Mouse (Mus musculus): ENCODE results near the gene Serpine1. TPM values are rescaled to one million over a fixed set of nuclear protein-coding genes. Genes with fewer than 3 reads are reported as not detected.

Serpine1 gene
- polyA plus RNA-seq, 1 experiment from 2014 or later, result not detected

GRCm38 (mm10) chr5:137029273-137029585, 42.8 kb downstream of the Serpine1 start:
- DNase-seq (ENCODE audit: low spot score), result no peak
- ATAC-seq (ENCODE audit: insufficient read depth, low FRiP score, low TSS enrichment), result no peak
- H3K4me1 ChIP-seq (ENCODE audit: control insufficient read depth, insufficient read depth, low read length), result peaks cover 16% of the 10 kb centered on the region
- H3K4me3 ChIP-seq (ENCODE audit: low read depth, low read length), result 0 out of 2 replicates have a peak overlapping the region, but pooled peaks have one; percentile 19
- H3K9me3 ChIP-seq (ENCODE audit: control insufficient read depth, low read length), result no peaks in the 10 kb centered on the region
- WGBS, result 2% methylated on average over 8 of the region's 8 CpGs
- H3K4me2 ChIP-seq (ENCODE audit: low read depth), result peak overlapping the region; percentile 52; the same call in 1 of the 2 replicates
- H3K27me3 ChIP-seq (ENCODE audit: control insufficient read depth, insufficient read depth, low read length), result peaks cover 74% of the 10 kb centered on the region
- no peak overlapping the region for H3K27ac ChIP-seq (ENCODE audit: low read depth, low read length)
- H3K9ac ChIP-seq (ENCODE audit: low read length), result no peak overlapping the region
- no peaks in the 10 kb centered on the region for H3K36me3 ChIP-seq (ENCODE audit: control insufficient read depth, insufficient read depth, low read length)

GRCm38 (mm10) chr5:137028561-137029272, 43.4 kb downstream of the Serpine1 start:
- Histone ChIP-seq H3K27ac (ENCODE audit: low read depth, low read length) (no peak overlapping the region), H3K4me1 (ENCODE audit: control insufficient read depth, insufficient read depth, low read length) (peaks cover 16% of the 10 kb centered on the region), H3K36me3 (ENCODE audit: control insufficient read depth, insufficient read depth, low read length) (no peaks in the 10 kb centered on the region), H3K4me3 (ENCODE audit: low read depth, low read length) (no peak overlapping the region), H3K9ac (ENCODE audit: low read length) (no peak overlapping the region), H3K9me3 (ENCODE audit: control insufficient read depth, low read length) (no peaks in the 10 kb centered on the region), H3K4me2 (ENCODE audit: low read depth) (peak overlapping the region; percentile 52; the same call in 1 of the 2 replicates), H3K27me3 (ENCODE audit: control insufficient read depth, insufficient read depth, low read length) (peaks cover 76% of the 10 kb centered on the region)
- ATAC-seq (ENCODE audit: insufficient read depth, low FRiP score, low TSS enrichment) (no peak), DNase-seq (ENCODE audit: low spot score) (no peak)
- WGBS, result 4% methylated on average over 25 of the region's 29 CpGs

- Histone ChIP-seq H3K36me3 (ENCODE audit: control insufficient read depth, insufficient read depth, low read length) (no peaks in the 10 kb centered on the region), H3K4me1 (ENCODE audit: control insufficient read depth, insufficient read depth, low read length) (peaks cover 5% of the 10 kb centered on the region), H3K9ac (ENCODE audit: low read length) (no peak within 1 kb of the TSS), H3K27ac (ENCODE audit: low read depth, low read length) (no peak within 1 kb of the TSS), H3K9me3 (ENCODE audit: control insufficient read depth, low read length) (no peaks in the 10 kb centered on the region), H3K4me3 (ENCODE audit: low read depth, low read length) (no peak within 1 kb of the TSS), H3K27me3 (ENCODE audit: control insufficient read depth, insufficient read depth, low read length) (peaks cover 62% of the 10 kb centered on the region), H3K4me2 (ENCODE audit: low read depth) (no peak within 1 kb of the TSS; the same call in 1 of the 2 replicates)
- DNase-seq (ENCODE audit: low spot score), result no peak
- ATAC-seq (ENCODE audit: insufficient read depth, low FRiP score, low TSS enrichment), result no peak
- 22% methylated on average over 4 of the region's 4 CpGs for WGBS
Measured at GRCm38 (mm10) chr5:137026092-137026491, 46.0 kb downstream of the Serpine1 start, which contains the start of gene Vgf. Vgf (plus strand) TSS chr5:137026392.

- ATAC-seq (ENCODE audit: insufficient read depth, low FRiP score, low TSS enrichment), result no peak
- no peaks in the 10 kb centered on the region for H3K9me3 ChIP-seq (ENCODE audit: control insufficient read depth, low read length)
- H3K36me3 ChIP-seq (ENCODE audit: control insufficient read depth, insufficient read depth, low read length), result no peaks in the 10 kb centered on the region
- no peak overlapping the region for H3K27ac ChIP-seq (ENCODE audit: low read depth, low read length)
- no peak overlapping the region for H3K4me3 ChIP-seq (ENCODE audit: low read depth, low read length)
- H3K4me2 ChIP-seq (ENCODE audit: low read depth), result no peak overlapping the region; the same call in 1 of the 2 replicates
- 0% methylated on average over 23 of the region's 23 CpGs for WGBS
- H3K4me1 ChIP-seq (ENCODE audit: control insufficient read depth, insufficient read depth, low read length), result no peaks in the 10 kb centered on the region
- H3K27me3 ChIP-seq (ENCODE audit: control insufficient read depth, insufficient read depth, low read length), result peaks cover 52% of the 10 kb centered on the region
- H3K9ac ChIP-seq (ENCODE audit: low read length), result no peak overlapping the region
- DNase-seq (ENCODE audit: low spot score), result peak; percentile 81
Measured at GRCm38 (mm10) chr5:137025132-137025531, 46.9 kb downstream of the Serpine1 start.

GRCm38 (mm10) chr5:137024318-137024717, 47.8 kb downstream of the Serpine1 start:
- H3K36me3 ChIP-seq (ENCODE audit: control insufficient read depth, insufficient read depth, low read length), result no peaks in the 10 kb centered on the region
- 46% methylated on average over 3 of the region's 3 CpGs for WGBS
- H3K4me2 ChIP-seq (ENCODE audit: low read depth), result no peak overlapping the region
- H3K9me3 ChIP-seq (ENCODE audit: control insufficient read depth, low read length), result no peaks in the 10 kb centered on the region
- no peak overlapping the region for H3K9ac ChIP-seq (ENCODE audit: low read length)
- H3K4me1 ChIP-seq (ENCODE audit: control insufficient read depth, insufficient read depth, low read length), result no peaks in the 10 kb centered on the region
- H3K27me3 ChIP-seq (ENCODE audit: control insufficient read depth, insufficient read depth, low read length), result peaks cover 49% of the 10 kb centered on the region
- ATAC-seq (ENCODE audit: insufficient read depth, low FRiP score, low TSS enrichment), result no peak
- H3K27ac ChIP-seq (ENCODE audit: low read depth, low read length), result no peak overlapping the region
- DNase-seq (ENCODE audit: low spot score), result no peak
- H3K4me3 ChIP-seq (ENCODE audit: low read depth, low read length), result no peak overlapping the region

- Histone ChIP-seq H3K9me3 (ENCODE audit: control insufficient read depth, low read length) (no peaks in the 10 kb centered on the region), H3K4me1 (ENCODE audit: control insufficient read depth, insufficient read depth, low read length) (no peaks in the 10 kb centered on the region), H3K4me3 (ENCODE audit: low read depth, low read length) (no peak overlapping the region), H3K4me2 (ENCODE audit: low read depth) (no peak overlapping the region), H3K36me3 (ENCODE audit: control insufficient read depth, insufficient read depth, low read length) (no peaks in the 10 kb centered on the region), H3K27me3 (ENCODE audit: control insufficient read depth, insufficient read depth, low read length) (no peaks in the 10 kb centered on the region), H3K9ac (ENCODE audit: low read length) (no peak overlapping the region), H3K27ac (ENCODE audit: low read depth, low read length) (no peak overlapping the region)
- ATAC-seq (ENCODE audit: insufficient read depth, low FRiP score, low TSS enrichment) (no peak), DNase-seq (ENCODE audit: low spot score) (no peak)
- WGBS, result 81% methylated on average over 3 of the region's 3 CpGs
Measured at GRCm38 (mm10) chr5:137015913-137016312, 56.2 kb downstream of the Serpine1 start.

GRCm38 (mm10) chr5:137012401-137012950, 59.6 kb downstream of the Serpine1 start:
- H3K4me2 ChIP-seq (ENCODE audit: low read depth), result no peak overlapping the region
- H3K4me1 ChIP-seq (ENCODE audit: control insufficient read depth, insufficient read depth, low read length), result no peaks in the 10 kb centered on the region
- 75% methylated on average over 15 of the region's 15 CpGs for WGBS
- ATAC-seq (ENCODE audit: insufficient read depth, low FRiP score, low TSS enrichment) (no peak), DNase-seq (ENCODE audit: low spot score) (no peak)
- H3K36me3 ChIP-seq (ENCODE audit: control insufficient read depth, insufficient read depth, low read length), result no peaks in the 10 kb centered on the region
- no peaks in the 10 kb centered on the region for H3K9me3 ChIP-seq (ENCODE audit: control insufficient read depth, low read length)
- no peak overlapping the region for H3K27ac ChIP-seq (ENCODE audit: low read depth, low read length)
- H3K27me3 ChIP-seq (ENCODE audit: control insufficient read depth, insufficient read depth, low read length), result no peaks in the 10 kb centered on the region
- H3K9ac ChIP-seq (ENCODE audit: low read length), result no peak overlapping the region
- H3K4me3 ChIP-seq (ENCODE audit: low read depth, low read length), result no peak overlapping the region

Measured in neural tube, embryonic 11.5 days (tissue).